Mouse (Mus musculus) neural tube, embryonic 14.5 days (tissue): ENCODE results near the gene Tbx19. TPM values are rescaled to one million over a fixed set of nuclear protein-coding genes. Genes with fewer than 3 reads are reported as not detected.

ENCODE experiments used
- ATAC-seq: fragments of 200-750 bp; cut with Nextera tagmentation; 2 replicates; pipeline ENCODE4 v1.8.0; 2017; ENCODE audit warnings: low read depth, mild to moderate bottlenecking, moderate TSS enrichment, moderate library complexity
- H3K27ac ChIP-seq: fragments of 300-500 bp; sonication (generic); 2 replicates; pipeline ENCODE4 v1.5.1; 2014; ENCODE audit warnings: low read depth, mild to moderate bottlenecking, control low read depth, low read length, moderate library complexity, mixed read lengths
- H3K27me3 ChIP-seq: fragments of 300-500 bp; sonication (generic); 2 replicates; pipeline ENCODE4 v1.6.1; 2014; ENCODE audit warnings: low read length; ENCODE audit not compliant: control insufficient read depth, insufficient read depth
- H3K36me3 ChIP-seq: fragments of 300-500 bp; sonication (generic); 2 replicates; pipeline ENCODE4 v1.6.1; 2014; ENCODE audit warnings: low read length, mixed read lengths; ENCODE audit not compliant: control insufficient read depth, insufficient read depth
- H3K4me1 ChIP-seq: fragments of 300-500 bp; sonication (generic); 2 replicates; pipeline ENCODE4 v1.6.1; 2014; ENCODE audit warnings: low read length; ENCODE audit not compliant: control insufficient read depth, insufficient read depth
- H3K4me2 ChIP-seq: fragments of 300-500 bp; sonication (generic); 2 replicates; pipeline ENCODE4 v1.6.1; 2014; ENCODE audit warnings: mild to moderate bottlenecking, low read depth, low read length, control low read depth
- H3K4me3 ChIP-seq: fragments of 300-500 bp; sonication (generic); 2 replicates; pipeline ENCODE4 v1.5.1; 2014; ENCODE audit warnings: low read depth, low read length, control low read depth, mixed read lengths
- H3K9ac ChIP-seq: fragments of 300-500 bp; sonication (generic); replicated peaks from 2 replicates; pipeline ENCODE4 v1.6.1; 2014; ENCODE audit warnings: low read depth, mild to moderate bottlenecking, control low read depth, low read length, mixed read lengths
- H3K9me3 ChIP-seq: fragments of 300-500 bp; sonication (generic); 2 replicates; pipeline ENCODE4 v1.6.1; 2016; ENCODE audit warnings: low read length; ENCODE audit not compliant: control insufficient read depth
- WGBS: fragments of 180-500 bp; shearing (Covaris S2); extraction: QIAGEN DNeasy Blood & Tissue Kit; methylation state at CpG from one replicate; pipeline ENCODE4 v1.1.7; 2014; 5-methylcytosine and 5-hydroxymethylcytosine counted together
- polyA plus RNA-seq: library from polyadenylated mRNA; unstranded; fragments of >200 nt; fragmentation: Nextera tagmentation; extraction: Ambion mirVana; gene quantifications from 2 replicates; pipeline ENCODE4 v1.2.1, GENCODE M21; 2014

The Tbx19 gene
- polyA plus RNA-seq = not detected in 2 replicates

GRCm38 (mm10) chr1:165160723-165161405, at the start of gene Tbx19:
Gene Tbx19 (minus strand): TSS chr1:165160773.
- Histone ChIP-seq H3K27me3 (no peaks in the 10 kb centered on the region), H3K9me3 (no peaks in the 10 kb centered on the region), H3K4me1 (no peaks in the 10 kb centered on the region), H3K4me3 (no peak within 1 kb of the TSS), H3K36me3 (no peaks in the 10 kb centered on the region), H3K9ac (no peak within 1 kb of the TSS), H3K27ac (no peak within 1 kb of the TSS), H3K4me2 (no peak within 1 kb of the TSS)
- WGBS = 90% methylated on average over 8 of the region's 8 CpGs
- ATAC-seq = no peak

- Histone ChIP-seq H3K36me3 (no peaks in the 10 kb centered on the region), H3K4me3 (no peak overlapping the region), H3K4me2 (no peak overlapping the region), H3K27ac (no peak overlapping the region), H3K27me3 (no peaks in the 10 kb centered on the region), H3K4me1 (no peaks in the 10 kb centered on the region), H3K9me3 (no peaks in the 10 kb centered on the region), H3K9ac (no peak overlapping the region)
- no peak for ATAC-seq
- WGBS = 58% methylated on average over 2 of the region's 2 CpGs
These were observed 45.0 kb upstream of the Tbx19 start for GRCm38 (mm10) chr1:165205591-165205990.

GRCm38 (mm10) chr1:165203488-165204035, 43.0 kb upstream of the Tbx19 start:
- no peak overlapping the region for H3K27ac ChIP-seq
- no peaks in the 10 kb centered on the region for H3K4me1 ChIP-seq
- H3K4me2 ChIP-seq = no peak overlapping the region
- no peaks in the 10 kb centered on the region for H3K9me3 ChIP-seq
- H3K9ac ChIP-seq = no peak overlapping the region
- 48% methylated on average over 2 of the region's 2 CpGs for WGBS
- H3K36me3 ChIP-seq = no peaks in the 10 kb centered on the region
- no peak overlapping the region for H3K4me3 ChIP-seq
- no peaks in the 10 kb centered on the region for H3K27me3 ChIP-seq
- no peak for ATAC-seq

- Histone ChIP-seq H3K27me3 (no peaks in the 10 kb centered on the region), H3K4me3 (no peak overlapping the region), H3K9ac (no peak overlapping the region), H3K27ac (no peak overlapping the region), H3K4me2 (no peak overlapping the region), H3K36me3 (no peaks in the 10 kb centered on the region), H3K4me1 (no peaks in the 10 kb centered on the region), H3K9me3 (no peaks in the 10 kb centered on the region)
- no peak for ATAC-seq
- 88% methylated on average over 4 of the region's 4 CpGs for WGBS
These were observed 41.0 kb upstream of the Tbx19 start for GRCm38 (mm10) chr1:165201445-165202012.

- Histone ChIP-seq H3K27ac (no peak overlapping the region), H3K9me3 (no peaks in the 10 kb centered on the region), H3K4me1 (no peaks in the 10 kb centered on the region), H3K27me3 (no peaks in the 10 kb centered on the region), H3K9ac (no peak overlapping the region), H3K4me3 (no peak overlapping the region), H3K4me2 (no peak overlapping the region), H3K36me3 (no peaks in the 10 kb centered on the region)
- WGBS = 91% methylated on average over 8 of the region's 8 CpGs
- ATAC-seq = no peak
These were observed 40.2 kb upstream of the Tbx19 start for GRCm38 (mm10) chr1:165200748-165201147.

- ATAC-seq = no peak
These were observed 39.1 kb upstream of the Tbx19 start for GRCm38 (mm10) chr1:165199639-165200038.

GRCm38 (mm10) chr1:165198951-165199350, 38.4 kb upstream of the Tbx19 start:
- 60% methylated on average over 1 of the region's 1 CpGs for WGBS
- H3K9ac ChIP-seq = no peak overlapping the region
- no peak overlapping the region for H3K4me2 ChIP-seq
- peaks cover 4% of the 10 kb centered on the region; the same call in 1 of the 2 replicates for H3K4me1 ChIP-seq
- no peak overlapping the region for H3K27ac ChIP-seq
- no peaks in the 10 kb centered on the region for H3K9me3 ChIP-seq
- H3K36me3 ChIP-seq = no peaks in the 10 kb centered on the region
- ATAC-seq = no peak
- H3K27me3 ChIP-seq = peaks cover 3% of the 10 kb centered on the region; the same call in 1 of the 2 replicates
- H3K4me3 ChIP-seq = no peak overlapping the region

More at GRCm38 (mm10) chr1:165199639-165200038, 39.1 kb upstream of the Tbx19 start:
- Histone ChIP-seq H3K27ac (no peak overlapping the region), H3K4me2 (no peak overlapping the region), H3K4me1 (peaks cover 3% of the 10 kb centered on the region; the same call in 1 of the 2 replicates), H3K9ac (no peak overlapping the region), H3K36me3 (no peaks in the 10 kb centered on the region), H3K9me3 (no peaks in the 10 kb centered on the region), H3K27me3 (no peaks in the 10 kb centered on the region), H3K4me3 (no peak overlapping the region)
- 69% methylated on average over 3 of the region's 3 CpGs for WGBS

- Histone ChIP-seq H3K4me3 (no peak overlapping the region), H3K9me3 (no peaks in the 10 kb centered on the region), H3K4me1 (peaks cover 4% of the 10 kb centered on the region; the same call in 1 of the 2 replicates), H3K36me3 (no peaks in the 10 kb centered on the region), H3K27me3 (peaks cover 5% of the 10 kb centered on the region), H3K27ac (no peak overlapping the region), H3K4me2 (no peak overlapping the region), H3K9ac (no peak overlapping the region)
- no peak for ATAC-seq
- 74% methylated on average over 3 of the region's 3 CpGs for WGBS
These were observed 37.3 kb upstream of the Tbx19 start for GRCm38 (mm10) chr1:165197875-165198274.

GRCm38 (mm10) chr1:165195396-165195960, 34.9 kb upstream of the Tbx19 start:
- peaks cover 5% of the 10 kb centered on the region for H3K27me3 ChIP-seq
- 76% methylated on average over 3 of the region's 3 CpGs for WGBS
- ATAC-seq = no peak

More at GRCm38 (mm10) chr1:165195396-165195960, 34.9 kb upstream of the Tbx19 start:
- Histone ChIP-seq H3K27ac (no peak overlapping the region), H3K4me2 (no peak overlapping the region), H3K36me3 (no peaks in the 10 kb centered on the region), H3K9ac (no peak overlapping the region), H3K4me3 (no peak overlapping the region), H3K4me1 (peaks cover 4% of the 10 kb centered on the region; the same call in 1 of the 2 replicates), H3K9me3 (no peaks in the 10 kb centered on the region)
